Mouse (Mus musculus) neural tube, embryonic 13.5 days (tissue): Measurements from ENCODE around the gene Gaa. TPM values are rescaled to one million over a fixed set of nuclear protein-coding genes. Genes with fewer than 3 reads are reported as not detected.
"Not testable (repeated sequence)": the region's sequence is repeated elsewhere in the genome, so short reads cannot be mapped to it uniquely, and the experiment has no call there.

ENCODE experiments used
- ATAC-seq: fragments of 200-750 bp; cut with Nextera tagmentation; 2 replicates; pipeline ENCODE4 v1.8.0; 2017; ENCODE audit warnings: low read depth, mild to moderate bottlenecking, moderate TSS enrichment, moderate library complexity
- H3K27ac ChIP-seq: fragments of 300-500 bp; sonication (generic); replicated peaks from 2 replicates; pipeline ENCODE4 v1.5.1; 2015; ENCODE audit warnings: moderate library complexity, mild to moderate bottlenecking, inconsistent platforms
- H3K27me3 ChIP-seq: fragments of 300-500 bp; sonication (generic); 2 replicates; pipeline ENCODE4 v1.6.1; 2015; ENCODE audit warnings: mild to moderate bottlenecking, inconsistent platforms
- H3K36me3 ChIP-seq: fragments of 300-500 bp; sonication (generic); 2 replicates; pipeline ENCODE4 v1.6.1; 2015; ENCODE audit warnings: mild to moderate bottlenecking, inconsistent platforms
- H3K4me1 ChIP-seq: fragments of 300-500 bp; sonication (generic); replicated peaks from 2 replicates; pipeline ENCODE4 v1.6.1; 2015; ENCODE audit warnings: inconsistent platforms
- H3K4me2 ChIP-seq: fragments of 300-500 bp; sonication (generic); 2 replicates; pipeline ENCODE4 v1.6.1; 2015; ENCODE audit warnings: inconsistent platforms, mild to moderate bottlenecking, moderate library complexity
- H3K4me3 ChIP-seq: fragments of 300-500 bp; sonication (generic); 2 replicates; pipeline ENCODE4 v1.5.1; 2015; ENCODE audit warnings: mild to moderate bottlenecking, inconsistent platforms
- H3K9ac ChIP-seq: fragments of 300-500 bp; sonication (generic); 2 replicates; pipeline ENCODE4 v1.6.1; 2015; ENCODE audit warnings: moderate library complexity, mild to moderate bottlenecking, inconsistent platforms
- H3K9me3 ChIP-seq: fragments of 300-500 bp; sonication (generic); 2 replicates; pipeline ENCODE4 v1.6.1; 2016; ENCODE audit warnings: inconsistent platforms
- WGBS: fragments of 180-500 bp; shearing (Covaris S2); methylation state at CpG from one replicate; pipeline ENCODE4 v1.1.7; 2015; 5-methylcytosine and 5-hydroxymethylcytosine counted together
- polyA plus RNA-seq: library from polyadenylated mRNA; unstranded; fragments of >200 nt; fragmentation: Nextera tagmentation; extraction: Ambion mirVana; gene quantifications from 2 replicates; pipeline ENCODE4 v1.2.1, GENCODE M21; 2015

Gaa gene
- polyA plus RNA-seq, 1 experiment from 2014 or later = 62.5 TPM

GRCm38 (mm10) chr11:119235596-119235995 is 32.1 kb upstream of the Gaa start:
- Histone ChIP-seq H3K9me3 (no peaks in the 10 kb centered on the region), H3K4me2 (no peak overlapping the region), H3K4me1 (peaks cover 22% of the 10 kb centered on the region), H3K27me3 (no peaks in the 10 kb centered on the region), H3K36me3 (peaks cover 39% of the 10 kb centered on the region), H3K27ac (no peak overlapping the region), H3K9ac (no peak overlapping the region), H3K4me3 (no peak overlapping the region)
- 83% methylated on average over 4 of the region's 4 CpGs for WGBS
- no peak for ATAC-seq

GRCm38 (mm10) chr11:119236354-119236753 is 31.3 kb upstream of the Gaa start:
- Histone ChIP-seq H3K9ac (no peak overlapping the region), H3K9me3 (no peaks in the 10 kb centered on the region), H3K4me1 (peaks cover 17% of the 10 kb centered on the region), H3K4me2 (no peak overlapping the region), H3K27ac (no peak overlapping the region), H3K27me3 (no peaks in the 10 kb centered on the region), H3K4me3 (no peak overlapping the region), H3K36me3 (peaks cover 39% of the 10 kb centered on the region)
- 35% methylated on average over 8 of the region's 8 CpGs for WGBS
- ATAC-seq = no peak

- H3K4me1 ChIP-seq = peaks cover 17% of the 10 kb centered on the region
- ATAC-seq = no peak
- no peak overlapping the region for H3K27ac ChIP-seq
- H3K36me3 ChIP-seq = peaks cover 34% of the 10 kb centered on the region
- no peaks in the 10 kb centered on the region for H3K27me3 ChIP-seq
- H3K9me3 ChIP-seq = no peaks in the 10 kb centered on the region
- no peak overlapping the region for H3K4me3 ChIP-seq
- 35% methylated on average over 3 of the region's 3 CpGs for WGBS
- H3K4me2 ChIP-seq = no peak overlapping the region
- no peak overlapping the region for H3K9ac ChIP-seq
Measured at GRCm38 (mm10) chr11:119237007-119237406, 30.7 kb upstream of the Gaa start.

GRCm38 (mm10) chr11:119237568-119238304 is 30.0 kb upstream of the Gaa start:
- Histone ChIP-seq H3K4me3 (peak overlapping the region; percentile 20), H3K9me3 (no peaks in the 10 kb centered on the region), H3K36me3 (peaks cover 27% of the 10 kb centered on the region), H3K4me2 (peak overlapping the region; percentile 48), H3K4me1 (peaks cover 17% of the 10 kb centered on the region), H3K27ac (peak overlapping the region; percentile 61), H3K27me3 (no peaks in the 10 kb centered on the region), H3K9ac (peak overlapping the region; percentile 34; the same call in 1 of the 2 replicates)
- ATAC-seq = peak; percentile 54
- 36% methylated on average over 20 of the region's 20 CpGs for WGBS

GRCm38 (mm10) chr11:119238305-119238721 is 29.4 kb upstream of the Gaa start:
- H3K4me1 ChIP-seq = peaks cover 17% of the 10 kb centered on the region
- H3K4me3 ChIP-seq = peak overlapping the region; percentile 20
- WGBS = 20% methylated on average over 11 of the region's 11 CpGs
- H3K27me3 ChIP-seq = no peaks in the 10 kb centered on the region
- no peaks in the 10 kb centered on the region for H3K9me3 ChIP-seq
- H3K27ac ChIP-seq = peak overlapping the region; percentile 30; the same call in 1 of the 2 replicates
- peak; percentile 60 for ATAC-seq
- H3K9ac ChIP-seq = no peak overlapping the region
- peaks cover 31% of the 10 kb centered on the region for H3K36me3 ChIP-seq
- H3K4me2 ChIP-seq = peak overlapping the region; percentile 48

- no peak overlapping the region for H3K4me2 ChIP-seq
- H3K4me1 ChIP-seq = peaks cover 17% of the 10 kb centered on the region
- no peaks in the 10 kb centered on the region for H3K27me3 ChIP-seq
- peaks cover 34% of the 10 kb centered on the region for H3K36me3 ChIP-seq
- H3K9me3 ChIP-seq = no peaks in the 10 kb centered on the region
- no peak overlapping the region for H3K4me3 ChIP-seq
- no peak overlapping the region for H3K9ac ChIP-seq
- WGBS = 71% methylated on average over 12 of the region's 12 CpGs
- H3K27ac ChIP-seq = no peak overlapping the region
- 0 out of 2 replicates have a peak, but pooled peaks have one; percentile 12 for ATAC-seq
Measured at GRCm38 (mm10) chr11:119239480-119239879, 28.2 kb upstream of the Gaa start.

GRCm38 (mm10) chr11:119245543-119245942 is 22.1 kb upstream of the Gaa start:
- WGBS = 88% methylated on average over 6 of the region's 6 CpGs
- not testable (repeated sequence) for ATAC-seq, H3K27me3 ChIP-seq, H3K9ac ChIP-seq, H3K9me3 ChIP-seq, H3K4me3 ChIP-seq, H3K4me1 ChIP-seq, H3K27ac ChIP-seq, H3K4me2 ChIP-seq
- H3K36me3 ChIP-seq = 0 out of 2 replicates have a peak, but pooled peaks cover 16% of the 10 kb centered on the region

GRCm38 (mm10) chr11:119249011-119249410 is 18.7 kb upstream of the Gaa start:
- Histone ChIP-seq H3K4me1 (peaks cover 28% of the 10 kb centered on the region), H3K4me3 (no peak overlapping the region), H3K9ac (no peak overlapping the region), H3K36me3 (0 out of 2 replicates have a peak, but pooled peaks cover 3% of the 10 kb centered on the region), H3K9me3 (no peaks in the 10 kb centered on the region), H3K27ac (no peak overlapping the region), H3K27me3 (no peaks in the 10 kb centered on the region), H3K4me2 (no peak overlapping the region)
- 39% methylated on average over 6 of the region's 6 CpGs for WGBS
- peak; percentile 54 for ATAC-seq

- Histone ChIP-seq H3K4me2 (no peak overlapping the region), H3K27me3 (no peaks in the 10 kb centered on the region), H3K9me3 (no peaks in the 10 kb centered on the region), H3K4me1 (peaks cover 28% of the 10 kb centered on the region), H3K9ac (no peak overlapping the region), H3K4me3 (no peak overlapping the region), H3K36me3 (0 out of 2 replicates have a peak, but pooled peaks cover 4% of the 10 kb centered on the region), H3K27ac (no peak overlapping the region)
- 45% methylated on average over 17 of the region's 17 CpGs for WGBS
- ATAC-seq = no peak
Measured at GRCm38 (mm10) chr11:119250998-119251397, 16.7 kb upstream of the Gaa start.

GRCm38 (mm10) chr11:119252854-119253541 is 14.7 kb upstream of the Gaa start:
- H3K36me3 ChIP-seq = 0 out of 2 replicates have a peak, but pooled peaks cover 4% of the 10 kb centered on the region
- H3K27me3 ChIP-seq = no peaks in the 10 kb centered on the region
- H3K4me2 ChIP-seq = peak overlapping the region; percentile 43
- peaks cover 33% of the 10 kb centered on the region for H3K4me1 ChIP-seq
- H3K9ac ChIP-seq = peak overlapping the region; percentile 46; the same call in 1 of the 2 replicates
- H3K27ac ChIP-seq = no peak overlapping the region
- no peaks in the 10 kb centered on the region for H3K9me3 ChIP-seq
- H3K4me3 ChIP-seq = peak overlapping the region; percentile 2
- WGBS = 10% methylated on average over 22 of the region's 22 CpGs
- ATAC-seq = peak; percentile 65

GRCm38 (mm10) chr11:119256557-119256956 is 11.1 kb upstream of the Gaa start:
- Histone ChIP-seq H3K4me1 (peaks cover 25% of the 10 kb centered on the region), H3K36me3 (peaks cover 26% of the 10 kb centered on the region; the same call in 1 of the 2 replicates)
- not testable (repeated sequence) for H3K27ac ChIP-seq, ATAC-seq, H3K9me3 ChIP-seq, H3K27me3 ChIP-seq, H3K9ac ChIP-seq, H3K4me3 ChIP-seq, H3K4me2 ChIP-seq
- WGBS = 69% methylated on average over 5 of the region's 5 CpGs

GRCm38 (mm10) chr11:119258216-119258571 is 9.5 kb upstream of the Gaa start:
- Histone ChIP-seq H3K4me1 (peaks cover 9% of the 10 kb centered on the region; the same call in 1 of the 2 replicates), H3K36me3 (peaks cover 36% of the 10 kb centered on the region; the same call in 1 of the 2 replicates), H3K4me2 (peak overlapping the region; percentile 49), H3K4me3 (peak overlapping the region; percentile 23), H3K27ac (peak overlapping the region; percentile 13; the same call in 1 of the 2 replicates), H3K9ac (peak overlapping the region; percentile 54), H3K27me3 (no peaks in the 10 kb centered on the region), H3K9me3 (no peaks in the 10 kb centered on the region)
- ATAC-seq = no peak
- whole genome bisulfite sequencing = 72% methylated on average over 9 of the region's 9 CpGs
